Mouse (Mus musculus) E14TG2a.4 (cell line): ENCODE results near the gene U90926.

Experiments
- CTCF ChIP-seq: conservative IDR thresholded peaks from 2 replicates; pipeline ENCODE4 v1.5.1; 2014; ENCODE audit warnings: low read length
- NANOG ChIP-seq: IDR thresholded peaks from 2 replicates; pipeline ENCODE4 v1.6.1; 2014; ENCODE audit warnings: borderline replicate concordance, low read length, mixed read lengths
- POU5F1 ChIP-seq: IDR thresholded peaks from 2 replicates; pipeline ENCODE4 v1.6.1; 2014; ENCODE audit warnings: low read length, borderline replicate concordance

DNA sequence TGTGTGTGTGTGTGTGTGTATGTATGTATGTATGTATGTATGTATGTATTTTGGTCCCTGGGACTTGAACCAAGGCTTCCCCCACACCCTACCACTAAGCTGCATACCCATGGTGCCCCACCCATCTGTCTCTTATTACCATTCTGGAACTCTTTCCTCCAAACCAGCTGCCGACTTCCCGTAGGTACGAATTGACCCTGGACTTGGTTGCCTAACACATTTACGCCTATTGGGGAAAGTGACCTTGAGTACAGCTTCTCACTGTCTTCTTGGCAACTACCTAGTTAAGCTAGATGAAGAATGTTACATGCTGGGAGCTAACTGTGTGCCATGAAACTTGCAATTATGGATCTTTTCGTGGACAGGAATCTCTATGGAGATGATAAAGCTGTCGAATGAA is 9.1 kb downstream of the U90926 start:
- TF ChIP-seq CTCF (no peak), POU5F1 (no peak), NANOG (no peak)
